Mouse (Mus musculus) CH12.LX (cell line): ENCODE measurements around the gene Abcb1b. TPM values are rescaled to one million over a fixed set of nuclear protein-coding genes. Genes with fewer than 3 reads are reported as not detected.
A peak's percentile ranks its signal among the peaks of the same experiment; 100 is the strongest.
"Not testable (repeated sequence)": the region's sequence is repeated elsewhere in the genome, so short reads cannot be mapped to it uniquely, and the experiment has no call there.

Experiments
- DNase-seq: peaks from one replicate; pipeline ENCODE4 v3.0.0-alpha.2; 2013; ENCODE audit errors: extremely low read depth
- H3K27ac ChIP-seq: 2 replicates; pipeline ENCODE4 v1.5.1; 2012; ENCODE audit warnings: low read depth, mild to moderate bottlenecking, control low read depth, moderate library complexity; ENCODE audit not compliant: insufficient read depth
- H3K27me3 ChIP-seq: replicated peaks from 2 replicates; pipeline ENCODE3; 2012; ENCODE audit warnings: inconsistent platforms
- H3K36me3 ChIP-seq, 2 experiments: replicated peaks in 1 of 2; 2 replicates each; pipeline versions ENCODE3 to v1.6.1; 2012; ENCODE audit warnings: inconsistent platforms in 1 of 2, low read length in 1 of 2, mild to moderate bottlenecking in 1 of 2, mixed read lengths in 1 of 2, moderate library complexity in 1 of 2; ENCODE audit not compliant: control insufficient read depth in 1 of 2, insufficient read depth in 1 of 2
- H3K4me1 ChIP-seq, 2 experiments: 2 replicates each; pipeline ENCODE4 v1.6.1; 2012; ENCODE audit warnings: inconsistent platforms in 1 of 2, moderate library complexity in 1 of 2; ENCODE audit not compliant: insufficient read depth in 2 of 2, control insufficient read depth in 1 of 2
- H3K4me2 ChIP-seq: 2 replicates; pipeline ENCODE4 v1.6.1; 2012; ENCODE audit warnings: low read depth, mild to moderate bottlenecking, control low read depth; ENCODE audit not compliant: poor library complexity, insufficient read depth, severe bottlenecking
- H3K4me3 ChIP-seq, 3 experiments: fragments of 150-350 bp in 1 of 3; sonication (generic) in 1 of 3; replicated peaks in 1 of 3; 2 replicates each; pipeline versions ENCODE3 to v1.5.1; 2011 to 2012; ENCODE audit warnings: low read depth in 2 of 3, low read length in 2 of 3, mild to moderate bottlenecking in 2 of 3, moderate library complexity in 2 of 3, control low read depth in 1 of 3, improper control_type of control experiment in 1 of 3, inconsistent platforms in 1 of 3, mixed read lengths in 1 of 3; ENCODE audit not compliant: poor library complexity in 1 of 3
- H3K79me2 ChIP-seq: replicated peaks from 2 replicates; pipeline ENCODE4 v1.6.1; 2012; ENCODE audit warnings: mild to moderate bottlenecking, moderate library complexity; ENCODE audit not compliant: control insufficient read depth, poor library complexity, insufficient read depth, severe bottlenecking; ENCODE audit errors: extremely low read depth
- H3K9ac ChIP-seq: 2 replicates; pipeline ENCODE4 v1.6.1; 2012; ENCODE audit warnings: low read depth, mild to moderate bottlenecking, control low read depth, moderate library complexity; ENCODE audit not compliant: insufficient read depth
- H3K9me3 ChIP-seq: replicated peaks from 2 replicates; pipeline ENCODE3; 2012; ENCODE audit warnings: low read length, inconsistent platforms, mixed read lengths
- E2F4 ChIP-seq: IDR thresholded peaks from 2 replicates; pipeline ENCODE4 v1.6.1; 2011; ENCODE audit warnings: low read depth, low read length, improper control_type of control experiment; ENCODE audit not compliant: insufficient replicate concordance
- IRF4 ChIP-seq: IDR thresholded peaks from 2 replicates; pipeline ENCODE4 v1.6.1; 2014; ENCODE audit warnings: low read depth, mild to moderate bottlenecking, inconsistent platforms, low read length, improper control_type of control experiment
- PAX5 ChIP-seq: IDR thresholded peaks from 2 replicates; pipeline ENCODE4 v1.6.1; 2012; ENCODE audit warnings: low read length, inconsistent platforms, mixed read lengths
- POLR2A ChIP-seq: IDR thresholded peaks from 2 replicates; pipeline ENCODE4 v1.6.1; 2011; ENCODE audit warnings: low read depth, mild to moderate bottlenecking, improper control_type of control experiment, low read length
- ZNF384 ChIP-seq: IDR thresholded peaks from 2 replicates; pipeline ENCODE4 v1.6.1; 2012; ENCODE audit warnings: low read depth, low read length, improper control_type of control experiment, inconsistent platforms
- dilution Hi-C: fragments of 300-500 bp; cut with MboI; formaldehyde crosslinking; loops from 2 replicates; pipeline ENCODE4 v1.14.3; 2020; ENCODE audit warnings: low sequenced_read_pairs; ENCODE audit not compliant: extremely low pct_unique_long_range_greater_than_20kb, extremely low pct_ligation_motif_present
- in situ Hi-C: fragments of 300-500 bp; cut with MboI; formaldehyde crosslinking; loops from 3 replicates; pipeline ENCODE4 v1.14.3; 2019; ENCODE audit warnings: low sequenced_read_pairs, low pct_ligation_motif_present, low pct_unique_long_range_greater_than_20kb, mixed read lengths
- polyA plus RNA-seq: library from polyadenylated mRNA; unstranded; fragments of >175 nt; gene quantifications from 2 replicates; pipeline ENCODE4 v1.2.1, GENCODE M21; 2012; ENCODE audit warnings: low read depth; ENCODE audit not compliant: insufficient read length
- total RNA-seq, 2 experiments: library from RNA; depleted of rRNA; stranded (reverse); fragments of 300-350 nt in 1 of 2; fragments of >200 nt in 1 of 2; gene quantifications; 2 replicates each; pipeline ENCODE4 v1.2.3; 2012 to 2014

Gene Abcb1b
- total and polyA plus RNA-seq, 3 experiments: 1.2 to 14.2 (median 1.8) TPM

DNA sequence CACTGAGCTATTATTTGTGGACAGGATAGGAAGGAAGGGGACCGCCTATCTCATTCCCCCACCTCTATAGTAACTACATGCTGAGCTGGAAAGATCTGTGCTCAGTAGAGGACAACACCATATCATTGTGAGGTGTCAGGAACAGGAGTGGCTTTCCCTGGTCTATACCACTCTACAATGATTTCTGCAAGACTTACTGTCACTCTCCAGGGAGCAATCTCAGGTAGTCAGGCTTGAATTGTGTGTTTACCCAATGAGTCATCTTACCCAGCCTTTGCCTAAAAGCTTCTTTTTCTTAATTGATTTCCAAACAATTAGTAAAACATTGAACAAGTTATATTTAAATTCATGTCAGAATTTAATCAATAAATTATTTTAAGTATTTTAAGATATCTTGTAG is 15.9 kb downstream of the Abcb1b start:
- Histone ChIP-seq H3K4me1 (peaks cover 0 to 21% of the 10 kb centered on the region in 2 experiments; a peak in 2 of 4 replicates), H3K9me3 (no peaks in the 10 kb centered on the region), H3K36me3 (no peaks in the 10 kb centered on the region), H3K9ac (no peak overlapping the region), H3K27ac (no peak overlapping the region), H3K79me2 (no peaks in the 10 kb centered on the region), H3K4me3 (no peak overlapping the region), H3K27me3 (no peaks in the 10 kb centered on the region), H3K4me2 (no peak overlapping the region)
- dilution Hi-C loops: no loop called here
- in situ Hi-C loops: no loop called here
- DNase-seq: peak; percentile 14
- TF ChIP-seq POLR2A (no peak), E2F4 (no peak)

GRCm38 (mm10) chr5:8819635-8820591 is 22.0 kb downstream of the Abcb1b start:
- Histone ChIP-seq H3K4me1 (no peaks in the 10 kb centered on the region), H3K9ac (no peak overlapping the region), H3K27ac (no peak overlapping the region), H3K4me3 (no peak overlapping the region), H3K36me3 (peaks cover 0 to 5% of the 10 kb centered on the region in 2 experiments)
- DNase-seq: no peak
- TF ChIP-seq PAX5 (no peak), IRF4 (no peak), ZNF384 (no peak)
- TF ChIP-seq, all 38 proteins: peak for 0
- dilution Hi-C loops (no loop called here), in situ Hi-C loops (no loop called here)
- Histone ChIP-seq H3K9me3 (no peaks in the 10 kb centered on the region), H3K27me3 (no peaks in the 10 kb centered on the region), H3K4me2 (no peak overlapping the region), H3K79me2 (no peaks in the 10 kb centered on the region)

DNA sequence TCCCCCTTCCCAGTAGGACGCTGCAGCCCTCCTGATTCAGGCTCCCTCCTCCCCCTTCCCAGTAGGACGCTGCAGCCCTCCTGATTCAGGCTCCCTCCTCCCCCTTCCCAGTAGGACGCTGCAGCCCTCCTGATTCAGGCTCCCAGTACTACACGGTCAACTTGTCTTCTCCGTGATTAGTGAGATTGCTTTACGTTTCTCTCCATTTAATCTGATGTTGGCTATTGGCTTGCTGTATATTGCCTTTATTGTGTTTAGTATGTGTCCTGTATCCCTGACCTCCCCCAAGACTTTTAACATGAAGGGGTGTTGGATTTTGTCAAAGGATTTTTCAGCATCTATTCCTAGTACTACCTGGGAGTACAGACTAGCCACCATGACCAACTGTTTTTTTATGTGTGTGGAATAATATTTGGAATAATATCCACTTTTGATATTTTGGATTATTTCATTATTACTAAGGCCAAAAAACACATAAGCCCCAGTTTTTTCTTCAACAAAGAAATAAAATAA is 22.7 kb downstream of the Abcb1b start:
- H3K9me3 ChIP-seq, DNase-seq, H3K4me2 ChIP-seq, H3K36me3 ChIP-seq, H3K4me1 ChIP-seq, H3K27ac ChIP-seq, H3K79me2 ChIP-seq, dilution Hi-C loops, H3K4me3 ChIP-seq, H3K27me3 ChIP-seq, in situ Hi-C loops, H3K9ac ChIP-seq: not testable (repeated sequence)
